Mouse (Mus musculus) bone marrow macrophage, adult 2 months (primary cell): ENCODE data around the gene Nt5c3b.

Source experiments
- CTCF ChIP-seq: IDR thresholded peaks from 2 replicates; pipeline ENCODE4 v1.5.1; 2012; ENCODE audit warnings: low read depth, mild to moderate bottlenecking, low read length, moderate library complexity
- POLR2A ChIP-seq: IDR thresholded peaks from 2 replicates; pipeline ENCODE4 v1.6.1; 2012; ENCODE audit warnings: mild to moderate bottlenecking, low read depth, low read length, borderline replicate concordance

- TF ChIP-seq CTCF (no peak), POLR2A (no peak)
These were observed 34.7 kb upstream of the Nt5c3b start for GRCm38 (mm10) chr11:100476281-100476680.
